Mouse (Mus musculus): ENCODE measurements around the gene Chd3. TPM values are rescaled to one million over a fixed set of nuclear protein-coding genes. Genes with fewer than 3 reads are reported as not detected.

Gene Chd3
- polyA plus RNA-seq, 1 experiment, result 134 TPM

- Histone ChIP-seq H3K4me3 (ENCODE audit: insufficient read depth, low read length) (no peak overlapping the region), H3K4me1 (ENCODE audit: control insufficient read depth, insufficient read depth, low read length) (peaks cover 2% of the 10 kb centered on the region; the same call in 1 of the 2 replicates), H3K27ac (ENCODE audit: insufficient read depth, low read depth, low read length) (no peak overlapping the region)
- no peak for TF ChIP-seq POLR2A (IDR thresholded peaks at IDR 0.05; ENCODE audit: borderline replicate concordance, low read depth, low read length)
- no peak for TF ChIP-seq CTCF (IDR thresholded peaks at IDR 0.05; ENCODE audit: low read depth, low read length)
Measured at GRCm38 (mm10) chr11:69372056-69372779, 3.0 kb upstream of the Chd3 start.

GRCm38 (mm10) chr11:69371601-69372000, 2.4 kb upstream of the Chd3 start:
- TF ChIP-seq CTCF (IDR thresholded peaks at IDR 0.05; ENCODE audit: low read depth, low read length) (no peak), POLR2A (IDR thresholded peaks at IDR 0.05; ENCODE audit: borderline replicate concordance, low read depth, low read length) (no peak)
- H3K27ac ChIP-seq (ENCODE audit: insufficient read depth, low read depth, low read length), result no peak overlapping the region
- H3K4me3 ChIP-seq (ENCODE audit: insufficient read depth, low read length), result no peak overlapping the region
- peaks cover 2% of the 10 kb centered on the region; the same call in 1 of the 2 replicates for H3K4me1 ChIP-seq (ENCODE audit: control insufficient read depth, insufficient read depth, low read length)

- no peak overlapping the region for H3K4me3 ChIP-seq (ENCODE audit: insufficient read depth, low read length)
- TF ChIP-seq CTCF (IDR thresholded peaks at IDR 0.05; ENCODE audit: low read depth, low read length) (no peak), POLR2A (IDR thresholded peaks at IDR 0.05; ENCODE audit: borderline replicate concordance, low read depth, low read length) (no peak)
- H3K27ac ChIP-seq (ENCODE audit: insufficient read depth, low read depth, low read length), result no peak overlapping the region
- H3K4me1 ChIP-seq (ENCODE audit: control insufficient read depth, insufficient read depth, low read length), result peaks cover 3% of the 10 kb centered on the region
Measured at GRCm38 (mm10) chr11:69370817-69371215, 1.6 kb upstream of the Chd3 start.

DNA sequence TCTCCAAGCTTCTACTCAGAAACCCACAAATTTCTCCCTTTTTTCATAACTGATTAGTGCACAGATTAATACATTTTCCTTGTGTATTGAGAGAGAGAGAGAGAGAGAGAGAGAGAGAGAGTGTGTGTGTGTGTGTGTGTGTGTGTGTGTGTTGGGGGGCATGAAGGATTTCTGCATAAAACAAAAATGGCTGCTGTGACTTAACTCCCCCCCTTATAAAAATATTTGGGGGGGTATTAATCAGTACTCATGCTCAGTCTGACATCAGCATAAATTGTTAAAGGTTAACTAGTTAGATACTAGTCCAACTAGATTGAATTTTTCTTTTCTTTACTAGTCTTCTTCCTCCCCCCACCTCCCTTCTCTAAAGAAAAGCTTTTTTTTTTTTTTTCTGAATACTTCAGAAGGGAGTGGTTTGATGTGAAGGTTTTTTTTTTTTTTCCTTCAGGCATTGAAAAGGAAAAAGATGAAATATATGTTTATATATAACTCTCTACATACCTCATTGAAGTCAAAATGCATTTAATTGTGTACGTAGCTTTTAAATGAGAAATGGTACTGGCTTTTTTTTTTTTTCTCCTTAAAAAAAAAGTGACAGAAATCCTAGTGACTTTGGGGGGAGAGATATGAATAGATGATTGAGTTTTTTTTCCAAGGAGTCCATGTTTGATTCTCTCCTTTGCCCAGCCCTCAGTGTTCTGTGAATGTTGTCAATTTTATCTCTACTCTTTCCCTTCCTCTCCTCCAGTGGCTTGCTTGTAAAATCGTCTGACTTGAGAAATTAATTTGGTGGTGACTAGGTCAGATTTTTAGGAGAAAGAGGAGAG, 997 bp upstream of the Chd3 start:
- H3K27ac ChIP-seq (ENCODE audit: insufficient read depth, low read depth, low read length), result no peak overlapping the region
- peaks cover 8% of the 10 kb centered on the region for H3K4me1 ChIP-seq (ENCODE audit: control insufficient read depth, insufficient read depth, low read length)
- H3K4me3 ChIP-seq (ENCODE audit: insufficient read depth, low read length), result no peak overlapping the region
- TF ChIP-seq CTCF (IDR thresholded peaks at IDR 0.05; ENCODE audit: low read depth, low read length), result no peak
- TF ChIP-seq POLR2A (IDR thresholded peaks at IDR 0.05; ENCODE audit: borderline replicate concordance, low read depth, low read length), result no peak

GRCm38 (mm10) chr11:69368356-69369214, 621 bp downstream of the Chd3 start:
- peak overlapping the region; percentile 78 for H3K4me3 ChIP-seq (ENCODE audit: insufficient read depth, low read length)
- peak overlapping the region; percentile 92 for H3K27ac ChIP-seq (ENCODE audit: insufficient read depth, low read depth, low read length)
- peaks cover 18% of the 10 kb centered on the region for H3K4me1 ChIP-seq (ENCODE audit: control insufficient read depth, insufficient read depth, low read length)
- TF ChIP-seq POLR2A (IDR thresholded peaks at IDR 0.05; ENCODE audit: borderline replicate concordance, low read depth, low read length) (no peak), CTCF (IDR thresholded peaks at IDR 0.05; ENCODE audit: low read depth, low read length) (no peak)

DNA sequence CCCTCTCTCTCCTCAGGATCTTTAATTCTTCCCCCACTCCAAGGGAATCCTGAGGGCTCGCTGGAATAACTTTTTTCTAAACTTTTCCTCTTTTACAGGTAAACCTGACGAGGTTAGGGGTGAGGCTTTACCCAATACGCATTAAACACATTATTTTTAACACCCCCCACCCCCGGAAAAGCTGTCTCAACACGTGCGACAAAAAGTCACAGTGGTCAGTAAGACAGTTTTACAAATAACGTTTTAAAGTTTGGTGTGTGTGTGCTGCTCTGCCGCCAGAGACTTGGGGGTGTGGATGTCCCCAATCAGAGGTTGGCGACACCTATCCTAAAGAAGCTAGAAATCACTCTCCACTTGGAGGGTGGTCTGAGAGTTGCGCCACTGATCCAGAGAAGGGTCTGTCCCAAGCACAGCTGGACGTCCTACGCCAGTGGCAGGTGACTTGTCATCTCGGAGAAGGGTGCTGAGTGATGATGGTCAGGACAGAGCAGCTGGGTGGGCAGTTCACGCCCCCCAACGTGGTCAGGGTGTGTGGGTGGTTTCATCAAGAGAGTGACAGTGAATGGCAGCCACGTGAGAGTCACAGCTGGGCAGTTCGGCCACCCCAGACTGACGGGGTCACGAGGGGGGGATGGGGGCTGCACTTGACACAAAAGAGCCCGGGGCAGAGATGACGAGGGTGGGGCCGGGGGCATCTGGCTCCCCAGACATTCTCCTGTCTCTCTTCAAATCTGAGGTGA, 1.4 kb downstream of the Chd3 start:
- H3K27ac ChIP-seq (ENCODE audit: insufficient read depth, low read depth, low read length), result peak overlapping the region; percentile 92
- H3K4me1 ChIP-seq (ENCODE audit: control insufficient read depth, insufficient read depth, low read length), result peaks cover 18% of the 10 kb centered on the region
- TF ChIP-seq CTCF (IDR thresholded peaks at IDR 0.05; ENCODE audit: low read depth, low read length) (no peak), POLR2A (IDR thresholded peaks at IDR 0.05; ENCODE audit: borderline replicate concordance, low read depth, low read length) (no peak)
- H3K4me3 ChIP-seq (ENCODE audit: insufficient read depth, low read length), result peak overlapping the region; percentile 78

GRCm38 (mm10) chr11:69366855-69367615, 2.2 kb downstream of the Chd3 start:
- Histone ChIP-seq H3K4me1 (ENCODE audit: control insufficient read depth, insufficient read depth, low read length) (peaks cover 18% of the 10 kb centered on the region), H3K27ac (ENCODE audit: insufficient read depth, low read depth, low read length) (peak overlapping the region; percentile 92), H3K4me3 (ENCODE audit: insufficient read depth, low read length) (peak overlapping the region; percentile 78)
- TF ChIP-seq POLR2A (IDR thresholded peaks at IDR 0.05; ENCODE audit: borderline replicate concordance, low read depth, low read length), result no peak
- TF ChIP-seq CTCF (IDR thresholded peaks at IDR 0.05; ENCODE audit: low read depth, low read length), result no peak

DNA sequence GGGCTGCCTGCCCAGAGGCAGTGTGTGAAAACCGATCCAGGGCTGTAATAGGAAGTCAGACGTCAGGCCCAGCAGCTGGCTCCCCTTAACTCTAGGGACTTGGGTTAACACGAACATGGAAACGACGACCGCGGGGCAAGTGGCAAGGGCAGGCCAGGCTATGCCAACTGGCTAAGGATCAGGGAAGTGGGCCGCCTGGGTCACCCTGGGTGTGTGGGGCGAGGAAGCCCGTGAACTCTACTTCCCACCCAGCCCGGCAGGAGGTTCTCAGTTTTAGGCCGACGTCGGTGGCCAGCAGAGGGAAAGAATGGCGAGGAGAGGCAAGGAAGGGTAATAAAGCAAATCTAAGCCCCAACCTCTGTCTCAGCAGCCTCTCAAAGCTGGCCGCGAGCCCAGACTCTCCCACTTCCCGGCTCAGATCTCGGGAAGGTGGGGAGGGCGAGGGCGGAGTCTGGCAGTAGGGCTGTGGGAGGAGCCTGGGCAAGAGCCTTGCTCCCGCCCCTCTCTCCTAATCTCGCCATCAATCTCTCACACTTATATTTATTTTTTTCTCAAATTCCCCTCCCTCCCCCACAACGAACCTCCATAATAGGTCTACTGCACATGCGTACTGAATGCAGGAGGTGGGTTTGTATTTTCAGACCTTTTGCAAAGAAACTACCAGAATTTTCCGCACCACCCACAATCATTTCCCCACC, 2.9 kb downstream of the Chd3 start:
- peak overlapping the region; percentile 96 for H3K27ac ChIP-seq (ENCODE audit: insufficient read depth, low read depth, low read length)
- peak overlapping the region; percentile 50 for H3K4me3 ChIP-seq (ENCODE audit: insufficient read depth, low read length)
- H3K4me1 ChIP-seq (ENCODE audit: control insufficient read depth, insufficient read depth, low read length), result peaks cover 18% of the 10 kb centered on the region
- TF ChIP-seq CTCF (IDR thresholded peaks at IDR 0.05; ENCODE audit: low read depth, low read length), result no peak
- TF ChIP-seq POLR2A (IDR thresholded peaks at IDR 0.05; ENCODE audit: borderline replicate concordance, low read depth, low read length), result no peak
